Mouse (Mus musculus) embryonic facial prominence, embryonic 11.5 days (tissue): ENCODE measurements around the gene Cdyl. TPM values are rescaled to one million over a fixed set of nuclear protein-coding genes. Genes with fewer than 3 reads are reported as not detected.

Source experiments
- ATAC-seq: fragments of 200-750 bp; cut with Nextera tagmentation; replicated peaks from 2 replicates; pipeline ENCODE4 v1.8.0; 2017; ENCODE audit warnings: low read depth; ENCODE audit not compliant: insufficient number of reproducible peaks, low FRiP score, low TSS enrichment
- DNase-seq: peaks from one replicate; pipeline ENCODE4 v3.0.0-alpha.2; 2015; ENCODE audit warnings: low spot score
- H3K27ac ChIP-seq: fragments of 300-500 bp; sonication (generic); replicated peaks from 2 replicates; pipeline ENCODE4 v1.5.1; 2014; ENCODE audit warnings: mild to moderate bottlenecking, low read depth, low read length, control low read depth
- H3K27me3 ChIP-seq: fragments of 300-500 bp; sonication (generic); 2 replicates; pipeline ENCODE4 v1.6.1; 2014; ENCODE audit warnings: mild to moderate bottlenecking, low read length, moderate library complexity, mixed read lengths; ENCODE audit not compliant: control insufficient read depth, insufficient read depth
- H3K36me3 ChIP-seq: fragments of 300-500 bp; sonication (generic); replicated peaks from 2 replicates; pipeline ENCODE4 v1.6.1; 2014; ENCODE audit warnings: low read depth, mild to moderate bottlenecking, low read length, moderate library complexity, mixed read lengths; ENCODE audit not compliant: control insufficient read depth, insufficient read depth
- H3K4me1 ChIP-seq: fragments of 300-500 bp; sonication (generic); 2 replicates; pipeline ENCODE4 v1.6.1; 2014; ENCODE audit warnings: low read length, mixed read lengths; ENCODE audit not compliant: control insufficient read depth, insufficient read depth
- H3K4me2 ChIP-seq: fragments of 300-500 bp; sonication (generic); 2 replicates; pipeline ENCODE4 v1.6.1; 2014; ENCODE audit warnings: low read depth, mild to moderate bottlenecking, control low read depth, low read length, moderate library complexity
- H3K4me3 ChIP-seq: fragments of 300-500 bp; sonication (generic); 2 replicates; pipeline ENCODE4 v1.5.1; 2014; ENCODE audit warnings: low read depth, low read length, control low read depth
- H3K9ac ChIP-seq: fragments of 300-500 bp; sonication (generic); replicated peaks from 2 replicates; pipeline ENCODE4 v1.6.1; 2014; ENCODE audit warnings: mild to moderate bottlenecking, control low read depth, low read length
- H3K9me3 ChIP-seq: fragments of 300-500 bp; sonication (generic); replicated peaks from 2 replicates; pipeline ENCODE4 v1.6.1; 2016; ENCODE audit warnings: mild to moderate bottlenecking, low read length, inconsistent platforms, mixed read lengths; ENCODE audit not compliant: control insufficient read depth
- WGBS: fragments of 180-500 bp; shearing (Covaris S2); extraction: QIAGEN DNeasy Blood & Tissue Kit; methylation state at CpG from one replicate; pipeline ENCODE4 v1.1.7; 2014; 5-methylcytosine and 5-hydroxymethylcytosine counted together
- polyA plus RNA-seq: library from polyadenylated mRNA; unstranded; fragments of >200 nt; fragmentation: Nextera tagmentation; extraction: Ambion mirVana; gene quantifications from 2 replicates; pipeline ENCODE4 v1.2.1, GENCODE M21; 2014

Cdyl gene
- polyA plus RNA-seq, 1 experiment from 2014 or later = 16.0 TPM

- no peak for DNase-seq
- H3K4me3 ChIP-seq = no peak overlapping the region
- no peak for ATAC-seq
- H3K4me1 ChIP-seq = no peaks in the 10 kb centered on the region
- H3K27me3 ChIP-seq = no peaks in the 10 kb centered on the region
- H3K36me3 ChIP-seq = no peaks in the 10 kb centered on the region
- no peaks in the 10 kb centered on the region for H3K9me3 ChIP-seq
- H3K9ac ChIP-seq = no peak overlapping the region
- H3K27ac ChIP-seq = no peak overlapping the region
- no peak overlapping the region for H3K4me2 ChIP-seq
- WGBS = 50% methylated on average over 4 of the region's 4 CpGs
These were observed 136.7 kb downstream of the Cdyl start for GRCm38 (mm10) chr13:35796352-35796751.

GRCm38 (mm10) chr13:35797811-35798522, 138.3 kb downstream of the Cdyl start:
- Histone ChIP-seq H3K4me3 (no peak overlapping the region), H3K27ac (no peak overlapping the region), H3K36me3 (no peaks in the 10 kb centered on the region), H3K9me3 (no peaks in the 10 kb centered on the region; the same call in 1 of the 2 replicates), H3K9ac (no peak overlapping the region), H3K4me2 (no peak overlapping the region), H3K4me1 (no peaks in the 10 kb centered on the region), H3K27me3 (no peaks in the 10 kb centered on the region)
- WGBS = 86% methylated on average over 13 of the region's 13 CpGs
- DNase-seq (no peak), ATAC-seq (no peak)

GRCm38 (mm10) chr13:35798645-35799044, 139.0 kb downstream of the Cdyl start:
- ATAC-seq (no peak), DNase-seq (peak; percentile 51)
- Histone ChIP-seq H3K4me3 (no peak overlapping the region), H3K9me3 (no peaks in the 10 kb centered on the region; the same call in 1 of the 2 replicates), H3K27me3 (no peaks in the 10 kb centered on the region), H3K4me2 (no peak overlapping the region), H3K4me1 (no peaks in the 10 kb centered on the region), H3K27ac (no peak overlapping the region), H3K36me3 (no peaks in the 10 kb centered on the region), H3K9ac (no peak overlapping the region)
- WGBS = 73% methylated on average over 9 of the region's 9 CpGs

- Histone ChIP-seq H3K9me3 (no peaks in the 10 kb centered on the region; the same call in 1 of the 2 replicates), H3K27ac (no peak overlapping the region), H3K36me3 (no peaks in the 10 kb centered on the region), H3K4me3 (no peak overlapping the region), H3K4me1 (no peaks in the 10 kb centered on the region), H3K9ac (no peak overlapping the region), H3K4me2 (no peak overlapping the region), H3K27me3 (no peaks in the 10 kb centered on the region)
- ATAC-seq = no peak
- no peak for DNase-seq
- 87% methylated on average over 7 of the region's 7 CpGs for WGBS
These were observed 140.6 kb downstream of the Cdyl start for GRCm38 (mm10) chr13:35800270-35800669.

GRCm38 (mm10) chr13:35805727-35806126, 146.1 kb downstream of the Cdyl start:
- no peaks in the 10 kb centered on the region for H3K27me3 ChIP-seq
- peak overlapping the region; percentile 76 for H3K27ac ChIP-seq
- 28% methylated on average over 3 of the region's 3 CpGs for WGBS
- no peak overlapping the region for H3K4me2 ChIP-seq
- no peaks in the 10 kb centered on the region for H3K4me1 ChIP-seq
- 0 out of 2 replicates have a peak, but pooled peaks have one; percentile 48 for ATAC-seq
- DNase-seq = peak; percentile 79
- no peak overlapping the region for H3K9ac ChIP-seq
- no peaks in the 10 kb centered on the region; the same call in 1 of the 2 replicates for H3K9me3 ChIP-seq
- H3K4me3 ChIP-seq = no peak overlapping the region
- H3K36me3 ChIP-seq = no peaks in the 10 kb centered on the region

GRCm38 (mm10) chr13:35806165-35806564, 146.5 kb downstream of the Cdyl start:
- DNase-seq (no peak), ATAC-seq (no peak)
- 56% methylated on average over 7 of the region's 7 CpGs for WGBS
- no peak overlapping the region for H3K9ac ChIP-seq
- H3K36me3 ChIP-seq = no peaks in the 10 kb centered on the region
- H3K4me3 ChIP-seq = no peak overlapping the region
- no peaks in the 10 kb centered on the region for H3K4me1 ChIP-seq
- no peak overlapping the region for H3K4me2 ChIP-seq
- H3K27ac ChIP-seq = no peak overlapping the region; the same call in none of the 2 replicates
- no peaks in the 10 kb centered on the region; the same call in 1 of the 2 replicates for H3K9me3 ChIP-seq
- no peaks in the 10 kb centered on the region for H3K27me3 ChIP-seq

- Histone ChIP-seq H3K4me2 (no peak overlapping the region), H3K4me1 (no peaks in the 10 kb centered on the region), H3K36me3 (no peaks in the 10 kb centered on the region), H3K4me3 (no peak overlapping the region), H3K27ac (no peak overlapping the region), H3K9me3 (no peaks in the 10 kb centered on the region; the same call in 1 of the 2 replicates), H3K9ac (no peak overlapping the region), H3K27me3 (no peaks in the 10 kb centered on the region)
- 91% methylated on average over 7 of the region's 7 CpGs for WGBS
- no peak for ATAC-seq
- DNase-seq = peak; percentile 15
These were observed 147.4 kb downstream of the Cdyl start for GRCm38 (mm10) chr13:35807016-35807415.

GRCm38 (mm10) chr13:35807525-35807924, 147.9 kb downstream of the Cdyl start:
- H3K27ac ChIP-seq = no peak overlapping the region
- H3K4me3 ChIP-seq = no peak overlapping the region
- H3K9ac ChIP-seq = no peak overlapping the region
- H3K27me3 ChIP-seq = no peaks in the 10 kb centered on the region
- no peaks in the 10 kb centered on the region for H3K4me1 ChIP-seq
- no peaks in the 10 kb centered on the region for H3K36me3 ChIP-seq
- no peaks in the 10 kb centered on the region for H3K9me3 ChIP-seq
- no peak for ATAC-seq
- DNase-seq = no peak
- WGBS = 97% methylated on average over 4 of the region's 4 CpGs
- H3K4me2 ChIP-seq = no peak overlapping the region
